Mouse (Mus musculus) CD4-positive, CD25-positive, alpha-beta regulatory T cell, adult 2 months (primary cell): Measurements from ENCODE around the gene Rnf216.
"Not testable (repeated sequence)": the region's sequence is repeated elsewhere in the genome, so short reads cannot be mapped to it uniquely, and the experiment has no call there.

Experiments
- DNase-seq: peaks from one replicate; pipeline ENCODE4 v3.0.0-alpha.2; 2012; ENCODE audit warnings: low read depth, low spot score

Gene Rnf216

DNA sequence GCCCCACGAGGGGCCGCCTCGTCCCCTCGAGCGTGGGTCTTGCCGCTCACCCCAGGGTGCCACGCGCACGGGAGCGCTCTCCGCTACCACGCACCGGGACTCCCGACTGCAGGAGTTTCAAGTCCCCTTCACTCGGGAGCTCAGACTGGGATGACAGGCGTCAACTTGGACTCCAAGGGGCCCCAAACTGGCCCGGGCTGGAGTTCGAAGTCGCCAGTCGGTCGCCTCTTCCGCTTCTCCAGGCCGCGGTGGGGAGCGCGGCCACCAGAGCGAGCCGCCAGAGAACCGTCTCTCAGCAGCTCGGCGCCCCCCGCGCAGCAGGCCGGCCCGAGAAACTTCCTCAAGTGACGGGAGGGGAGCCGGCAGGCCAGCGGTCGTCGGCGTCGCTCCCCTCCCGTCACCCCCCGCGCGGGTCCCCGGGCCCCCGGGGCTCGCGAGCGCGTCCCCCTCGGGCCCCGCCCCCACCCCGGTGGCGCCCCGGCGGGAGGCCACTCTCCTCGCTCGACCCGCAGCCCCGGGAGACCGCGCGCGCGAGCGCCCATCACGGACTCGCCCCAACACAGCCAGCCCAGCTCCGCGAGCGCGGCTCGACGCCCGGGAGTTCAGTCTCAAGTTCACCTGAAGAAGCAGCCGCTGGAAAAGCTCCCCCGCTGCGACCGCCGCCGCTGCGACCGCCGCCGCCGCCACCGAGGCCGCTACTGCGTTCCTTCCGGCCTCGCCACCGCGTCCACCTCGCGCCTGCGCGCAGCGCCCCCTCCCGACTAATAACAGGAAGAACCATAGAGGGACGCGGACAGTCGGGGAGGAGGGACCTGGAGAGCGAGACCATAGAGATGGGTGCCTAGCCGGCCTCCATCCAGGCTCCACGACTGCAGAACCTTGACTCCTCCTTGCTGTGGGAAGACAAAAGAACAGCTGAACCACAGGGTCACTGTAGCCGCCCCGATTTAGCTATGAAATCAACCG, at the start of gene Rnf216:
Rnf216 (minus strand) TSS at position 714 of the 966 bp plus-strand sequence.
- peak; percentile 95 for DNase-seq

DNA sequence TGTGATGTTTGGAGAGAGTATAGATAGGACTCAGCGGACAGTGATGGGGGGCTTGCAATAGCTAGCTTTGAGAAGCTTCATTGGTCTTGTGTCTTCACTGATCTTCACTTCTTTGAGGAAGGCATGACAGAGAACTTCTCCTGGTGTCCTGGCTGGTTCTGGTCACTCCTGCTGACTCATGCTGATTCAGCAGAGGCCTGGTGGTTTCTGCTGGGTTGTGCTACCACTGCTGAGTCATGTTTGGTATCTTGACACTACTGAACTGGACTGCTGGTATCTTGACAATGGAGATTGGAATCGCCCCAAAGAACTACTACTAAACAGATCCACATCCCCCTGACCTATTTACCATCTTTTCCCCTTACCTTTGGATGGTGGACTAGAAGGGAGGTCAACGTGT, 42.7 kb upstream of the Rnf216 start:
- DNase-seq, result no peak

DNA sequence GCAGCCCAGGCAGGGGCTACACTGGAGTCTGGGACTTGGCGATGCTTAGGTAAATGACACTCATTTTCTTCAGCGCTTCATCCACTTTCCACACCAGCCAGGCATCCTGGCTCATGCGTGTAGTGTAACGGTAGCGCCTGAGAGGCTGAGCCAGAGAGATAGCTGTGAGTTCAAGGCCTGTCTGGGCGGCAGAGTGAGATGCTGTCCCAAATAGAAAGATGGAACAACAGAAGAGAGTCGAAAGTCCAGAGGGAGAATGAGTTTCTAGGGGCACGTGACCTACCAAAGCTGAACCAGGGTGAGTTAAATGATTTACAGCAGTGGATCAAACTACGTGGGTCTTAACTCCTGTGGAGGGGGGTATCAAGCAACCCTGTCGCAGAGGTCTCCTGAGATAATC, 41.0 kb upstream of the Rnf216 start:
- no peak for DNase-seq

DNA sequence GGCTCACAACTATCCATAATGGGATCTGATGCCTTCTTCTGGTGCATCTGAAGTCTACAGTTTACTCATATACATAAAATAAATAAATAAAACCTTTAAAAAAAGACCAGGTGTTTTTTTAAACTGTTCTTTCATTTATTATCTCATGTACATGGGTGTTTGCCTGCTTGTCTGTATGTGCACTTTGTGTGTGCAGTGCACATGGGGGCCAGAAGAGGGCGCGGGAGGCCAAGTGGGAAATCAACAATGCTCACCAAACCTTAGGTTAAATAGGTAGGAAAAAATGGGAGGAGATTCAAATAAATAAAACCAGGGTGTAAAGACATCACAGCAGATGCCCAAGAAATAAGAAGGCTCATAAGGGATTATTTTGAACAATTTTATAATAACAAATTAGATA, 37.2 kb upstream of the Rnf216 start:
- DNase-seq, result no peak

DNA sequence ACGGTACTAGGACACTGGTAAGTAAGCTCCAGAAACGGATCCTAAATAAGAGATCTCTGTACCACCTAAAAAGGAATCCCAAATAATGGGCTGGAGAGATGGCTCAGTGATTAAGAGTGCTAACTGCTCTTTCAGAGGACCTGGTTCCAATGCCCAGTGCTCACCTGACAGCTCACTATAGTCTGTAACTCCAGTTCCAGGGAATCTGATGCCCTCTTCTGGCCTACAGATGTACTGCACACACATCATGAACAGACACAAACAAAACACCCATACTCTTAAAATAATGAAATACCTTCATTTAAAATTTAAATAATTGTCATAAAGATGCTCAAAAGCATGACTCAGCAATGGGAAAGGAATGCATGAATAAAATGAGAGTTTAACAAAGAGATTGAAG, 36.7 kb upstream of the Rnf216 start:
- DNase-seq, result no peak

DNA sequence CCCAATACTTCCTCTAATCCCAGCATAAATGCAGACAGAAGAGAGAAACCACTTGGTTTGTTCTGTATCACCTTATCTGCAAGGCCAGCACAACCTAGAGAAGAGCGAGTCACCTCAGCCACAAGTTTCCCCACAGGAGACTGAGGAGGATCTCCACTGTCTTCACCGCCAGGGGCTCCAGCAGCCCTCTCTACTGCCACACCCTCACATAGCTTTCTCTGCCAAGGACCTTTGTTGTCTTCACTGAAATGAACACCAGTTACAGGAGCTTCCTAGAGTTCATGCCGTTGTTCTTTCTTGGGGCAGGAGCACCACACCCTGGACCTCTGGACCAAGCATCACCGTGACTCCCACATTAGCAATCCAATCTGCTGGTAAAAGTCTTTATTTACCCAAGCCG, 35.9 kb upstream of the Rnf216 start:
- DNase-seq, result no peak

DNA sequence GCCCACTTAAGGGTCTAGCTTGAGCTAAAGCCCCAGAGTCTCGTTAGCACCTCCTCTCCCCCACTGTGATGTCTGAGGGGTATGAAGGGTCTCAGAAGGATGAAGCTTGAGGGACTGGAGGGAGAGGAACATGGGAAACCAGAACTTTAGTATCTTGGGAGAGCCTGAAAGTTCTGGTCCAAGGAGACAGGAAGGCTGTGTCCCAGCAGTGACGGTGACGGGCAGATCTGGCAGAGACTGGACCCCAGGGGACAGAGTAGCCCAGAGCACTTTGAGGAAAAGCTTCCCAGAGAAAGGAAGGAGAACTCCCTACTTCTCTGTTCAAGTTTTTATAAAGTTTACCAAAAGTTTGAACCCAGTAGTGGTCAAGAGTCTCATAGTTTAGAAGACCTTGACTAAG, 34.7 kb upstream of the Rnf216 start, which contains the start of gene Olfr718-ps1:
Olfr718-ps1 (minus strand) TSS at position 101 of the 400 bp plus-strand sequence.
- DNase-seq, result no peak

DNA sequence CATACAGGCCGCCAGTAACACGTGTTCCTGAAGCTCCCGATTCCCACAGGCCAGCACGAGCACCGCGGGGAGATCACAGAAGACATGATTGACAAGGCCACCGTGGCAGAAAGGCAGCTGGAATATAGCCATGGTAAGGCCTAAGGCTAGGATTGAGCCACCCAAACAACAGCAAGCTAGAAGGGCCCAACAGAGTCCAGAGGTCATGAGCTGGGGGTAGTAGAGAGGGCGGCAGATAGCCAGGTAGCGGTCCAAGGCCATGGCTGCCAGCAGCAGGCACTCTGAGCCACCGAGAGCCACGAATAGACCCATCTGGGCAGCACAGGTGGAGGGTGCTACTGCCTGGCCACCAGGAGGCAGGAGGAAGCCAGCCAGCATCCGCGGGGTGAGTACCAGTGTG, 24.8 kb upstream of the Rnf216 start:
- DNase-seq, result no peak

DNA sequence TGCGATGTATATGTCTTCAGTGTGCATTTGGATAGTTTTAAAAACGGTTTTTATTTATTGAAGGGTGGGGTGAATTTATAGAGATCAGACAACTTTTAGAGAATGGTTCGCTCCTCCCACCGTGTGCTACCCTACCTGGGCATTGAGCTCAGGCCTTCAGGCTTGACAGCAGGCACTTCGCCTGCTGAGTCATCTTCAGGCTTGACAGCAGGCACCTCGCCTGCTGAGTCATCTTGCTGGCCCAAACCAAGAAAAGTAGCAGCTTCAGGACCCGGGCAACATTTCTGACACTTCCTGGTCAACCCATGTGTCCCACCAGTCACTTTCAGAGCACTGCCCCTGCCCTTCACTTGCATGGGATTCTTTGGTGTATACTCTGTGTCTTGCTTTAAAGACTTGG, 22.2 kb upstream of the Rnf216 start:
- no peak for DNase-seq

DNA sequence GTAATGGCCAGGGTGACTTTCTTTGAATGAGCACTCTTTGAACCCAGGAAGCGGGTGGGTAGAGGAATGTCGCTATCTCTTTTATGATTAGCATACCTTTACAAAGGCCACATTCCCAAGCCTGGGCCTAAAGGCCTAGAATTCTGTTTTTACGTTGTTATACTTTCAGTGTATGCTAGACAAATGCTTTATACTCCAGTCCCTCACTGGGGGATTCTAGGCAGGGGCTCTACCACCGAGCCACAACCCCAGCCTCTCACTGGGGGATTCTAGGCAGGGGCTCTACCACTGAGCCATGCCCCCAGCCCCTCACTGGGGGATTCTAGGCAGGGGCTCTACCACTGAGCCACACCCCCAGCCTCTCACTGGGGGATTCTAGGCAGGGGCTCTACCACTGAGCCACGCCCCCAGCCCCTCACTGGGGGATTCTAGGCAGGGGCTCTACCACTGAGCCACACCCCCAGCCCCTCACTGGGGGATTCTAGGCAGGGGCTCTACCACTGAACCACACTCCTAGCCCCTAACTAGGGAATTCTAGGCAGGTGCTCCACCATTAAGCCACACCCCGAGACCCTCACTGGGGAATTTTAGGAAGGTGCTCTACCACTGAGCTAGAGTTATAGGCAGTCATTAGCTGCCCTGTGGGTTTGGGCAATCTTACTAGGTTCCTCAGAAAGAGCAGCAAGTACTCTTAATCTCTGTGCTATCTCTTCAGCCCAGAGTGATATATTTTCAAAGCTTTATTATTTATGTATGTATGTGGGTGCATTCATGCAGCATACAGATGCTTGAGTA, 21.6 kb upstream of the Rnf216 start:
- DNase-seq, result not testable (repeated sequence)

DNA sequence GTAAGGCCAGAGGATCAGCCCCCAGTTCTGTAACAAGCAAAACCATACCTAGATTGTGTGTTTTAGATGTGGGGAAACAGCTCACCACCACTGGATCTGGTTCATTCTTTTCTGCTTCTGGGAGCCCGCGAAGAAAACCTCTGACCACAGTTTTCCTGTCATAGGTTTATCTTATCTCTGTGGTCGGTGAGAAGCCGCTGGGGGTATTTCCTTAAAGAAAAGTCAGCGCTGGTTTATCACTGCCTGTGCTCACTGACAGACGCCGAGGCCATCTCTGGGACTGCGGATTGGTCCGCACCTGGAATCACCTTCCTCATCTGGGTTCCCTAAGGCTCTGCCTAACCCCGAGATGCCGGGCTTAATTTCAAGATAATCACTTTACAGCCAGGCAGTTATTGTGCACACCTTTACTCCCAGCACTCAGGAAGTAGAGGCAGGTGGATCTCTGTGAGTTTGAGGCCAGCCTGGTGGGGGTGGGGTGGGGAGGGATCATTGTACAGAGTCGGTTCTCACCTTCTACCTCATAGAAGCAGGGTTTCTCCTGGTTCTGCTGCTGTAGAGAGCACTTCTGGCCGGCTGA, 20.2 kb upstream of the Rnf216 start:
- peak; percentile 72 for DNase-seq

DNA sequence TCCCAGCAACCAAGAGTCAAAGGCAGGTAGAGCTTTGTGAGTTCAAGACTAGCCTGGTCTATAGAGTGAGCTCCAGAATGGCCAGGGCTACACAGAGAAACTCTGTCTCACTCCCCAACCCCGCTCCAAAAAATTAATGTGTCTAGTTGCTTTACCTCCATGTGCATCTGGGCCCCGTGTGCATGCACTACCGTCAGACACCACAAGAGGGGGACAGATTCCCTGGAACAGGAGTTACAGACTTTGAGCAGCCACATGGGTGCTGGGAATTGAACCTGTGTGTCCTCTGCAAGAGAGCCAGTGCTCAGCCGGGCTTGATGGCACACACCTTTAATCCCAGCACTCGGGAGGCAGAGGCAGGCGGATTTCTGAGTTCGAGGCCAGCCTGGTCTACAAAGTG, 17.5 kb upstream of the Rnf216 start:
- DNase-seq, result peak; percentile 63

DNA sequence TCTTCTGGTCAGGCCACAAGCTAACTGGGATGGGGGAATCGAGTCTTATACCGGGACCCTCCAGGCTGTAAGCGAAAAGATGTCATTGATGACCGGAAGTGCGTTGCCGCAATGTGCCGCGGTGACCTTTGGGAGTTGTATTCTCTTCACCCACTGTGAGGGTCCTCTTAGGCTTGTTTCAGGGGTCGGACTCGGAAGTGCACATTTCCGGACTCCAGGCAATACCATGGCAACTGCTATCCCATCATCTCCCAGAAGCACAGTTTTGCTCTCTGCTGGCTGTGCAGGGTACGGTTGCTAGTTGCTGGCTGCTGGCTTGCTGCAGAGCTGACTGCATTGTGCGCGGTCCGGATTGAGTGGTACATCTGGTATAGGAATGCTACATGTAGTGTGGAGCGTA, 16.3 kb upstream of the Rnf216 start:
- no peak for DNase-seq

DNA sequence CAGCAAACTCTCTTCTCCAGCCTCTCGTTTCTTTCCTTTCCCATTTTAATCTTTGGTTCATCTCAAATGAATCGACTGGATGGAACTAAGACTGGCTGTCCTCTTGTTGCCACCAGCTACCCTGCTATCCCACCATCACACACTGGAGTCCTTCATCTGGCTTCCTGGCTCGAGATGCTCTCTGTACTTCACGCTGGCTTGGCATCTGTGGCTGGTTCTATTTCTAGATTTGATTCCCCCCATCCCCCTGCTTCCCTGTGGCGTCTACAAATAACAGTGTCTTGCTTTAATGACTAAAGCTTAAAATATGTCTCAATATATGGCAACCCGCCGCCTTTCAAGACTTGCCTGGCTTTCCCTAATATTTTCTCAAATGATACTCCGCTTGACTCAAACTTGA, 15.0 kb upstream of the Rnf216 start:
- DNase-seq, result no peak

DNA sequence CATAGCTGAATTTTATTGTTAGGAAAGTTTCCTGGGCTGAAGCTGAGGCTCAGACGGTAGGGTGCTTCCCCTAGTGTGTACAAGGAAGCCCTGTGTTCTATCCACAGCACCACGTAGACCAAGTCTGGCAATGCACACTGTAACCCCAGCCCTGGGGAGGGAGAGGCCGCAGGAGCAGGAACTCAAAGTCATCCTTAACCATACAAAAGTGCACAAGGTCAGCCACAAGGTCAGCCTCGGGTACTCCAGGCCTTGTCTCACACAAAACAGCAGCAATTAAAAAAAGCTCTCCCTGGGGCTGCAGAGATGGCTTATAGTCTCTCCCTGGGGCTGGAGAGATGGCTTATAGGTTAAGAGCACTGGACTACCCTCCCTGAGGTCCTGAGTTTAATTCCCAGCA, 14.1 kb upstream of the Rnf216 start:
- no peak for DNase-seq

DNA sequence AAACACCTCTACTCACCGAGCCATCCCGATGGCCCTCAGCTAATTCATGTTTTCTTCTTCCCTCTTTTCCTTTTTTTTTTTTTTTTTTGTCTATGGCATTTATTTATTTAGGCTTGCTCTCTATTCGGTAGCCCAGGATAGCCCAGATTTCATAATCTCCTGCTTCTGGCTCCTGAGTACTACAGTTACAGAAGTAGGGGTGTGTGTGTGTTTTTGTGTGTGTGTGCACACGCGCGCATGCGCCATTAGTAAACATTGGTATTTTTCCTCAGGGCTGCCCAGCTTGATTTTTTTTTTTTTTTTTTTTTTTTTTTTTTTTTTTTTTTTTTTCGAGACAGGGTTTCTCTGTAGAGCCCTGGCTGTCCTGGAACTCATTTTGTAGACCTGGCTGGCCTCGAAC, 13.3 kb upstream of the Rnf216 start:
- DNase-seq, result no peak

DNA sequence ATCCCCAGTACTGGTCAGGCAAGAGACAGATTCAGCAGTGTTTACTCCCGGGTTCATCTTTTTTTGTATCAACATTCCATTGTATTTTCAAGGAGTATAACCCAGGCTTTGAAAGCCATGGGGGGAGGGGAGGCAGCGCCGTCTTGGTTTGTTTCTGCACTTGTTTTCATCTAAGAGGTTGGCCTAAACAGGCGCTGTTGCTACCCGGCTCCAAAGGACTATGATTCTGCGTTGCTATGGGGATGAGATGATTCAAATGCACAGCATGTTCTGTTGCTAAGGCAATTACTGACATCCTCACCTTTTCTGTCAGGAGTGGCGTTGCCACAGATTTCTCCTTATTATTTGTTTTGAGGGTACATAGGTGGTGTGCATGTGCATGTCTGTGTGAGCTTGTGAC, 12.8 kb upstream of the Rnf216 start:
- DNase-seq, result no peak

DNA sequence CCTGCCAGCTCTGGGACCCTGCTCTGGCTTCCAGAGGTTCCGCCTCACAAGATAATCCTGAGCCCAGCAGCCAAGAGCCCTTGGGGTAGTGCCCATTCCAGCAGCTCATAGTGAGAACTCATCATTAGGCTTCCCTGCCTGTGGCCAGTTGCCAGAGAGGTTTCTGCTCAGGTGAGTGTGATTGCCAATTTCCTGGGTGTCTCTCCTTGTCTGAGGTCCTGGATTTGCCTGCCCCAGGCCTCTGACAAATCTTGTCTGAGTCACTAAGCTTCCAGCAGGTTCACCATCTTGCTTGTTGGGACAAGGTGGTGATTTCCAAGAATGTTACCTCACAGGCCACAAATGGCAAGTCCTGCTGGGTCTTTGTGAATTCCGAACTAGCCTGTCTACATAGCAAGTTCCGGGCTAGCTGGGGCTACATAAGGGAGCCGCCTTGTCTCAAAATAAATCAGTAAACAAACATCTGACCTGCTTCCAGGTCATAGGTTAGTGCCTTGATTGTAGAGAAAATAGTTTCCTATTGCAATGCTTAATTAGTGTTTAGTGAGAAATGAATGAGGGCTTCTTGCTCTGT, 12.1 kb upstream of the Rnf216 start:
- no peak for DNase-seq

DNA sequence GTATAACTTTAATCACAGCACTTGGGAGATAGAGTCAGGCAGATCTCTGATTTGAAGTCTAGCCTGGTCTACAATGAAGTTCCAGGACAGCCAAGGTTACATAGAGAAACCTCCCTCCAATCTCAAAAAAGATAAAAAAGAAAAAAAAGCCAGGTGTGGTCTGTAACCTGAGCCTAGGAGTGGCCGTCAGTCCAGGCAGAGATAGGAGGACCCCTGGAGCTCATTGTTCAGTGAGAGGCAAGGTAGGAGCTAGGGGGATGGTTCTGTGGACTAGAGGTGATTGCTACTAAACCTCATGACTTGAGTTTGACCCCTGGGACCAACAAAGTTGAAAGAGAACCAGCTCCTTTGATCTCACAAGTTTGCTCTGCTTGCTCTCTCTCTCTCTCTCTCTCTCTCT, 9.9 kb upstream of the Rnf216 start:
- DNase-seq, result no peak

DNA sequence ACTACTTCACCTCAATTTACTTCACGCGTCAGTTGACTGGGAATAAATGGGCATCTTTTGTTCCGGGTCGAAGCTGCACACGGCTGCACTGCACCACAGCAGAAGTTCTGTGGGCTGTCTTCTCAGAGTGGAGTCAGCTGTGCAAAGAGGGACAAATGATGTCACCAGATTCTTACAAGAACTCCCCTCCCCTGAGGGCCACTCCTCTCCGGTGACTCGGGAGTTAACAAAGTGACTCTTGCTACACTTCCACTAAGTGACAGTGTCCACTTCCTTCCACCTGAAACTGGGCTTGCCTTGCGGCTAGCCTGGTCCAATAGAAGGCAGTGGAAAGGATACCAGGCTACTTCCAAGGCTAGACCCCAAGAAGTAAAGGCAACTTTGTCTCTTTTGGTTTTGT, 9.3 kb upstream of the Rnf216 start:
- no peak for DNase-seq

DNA sequence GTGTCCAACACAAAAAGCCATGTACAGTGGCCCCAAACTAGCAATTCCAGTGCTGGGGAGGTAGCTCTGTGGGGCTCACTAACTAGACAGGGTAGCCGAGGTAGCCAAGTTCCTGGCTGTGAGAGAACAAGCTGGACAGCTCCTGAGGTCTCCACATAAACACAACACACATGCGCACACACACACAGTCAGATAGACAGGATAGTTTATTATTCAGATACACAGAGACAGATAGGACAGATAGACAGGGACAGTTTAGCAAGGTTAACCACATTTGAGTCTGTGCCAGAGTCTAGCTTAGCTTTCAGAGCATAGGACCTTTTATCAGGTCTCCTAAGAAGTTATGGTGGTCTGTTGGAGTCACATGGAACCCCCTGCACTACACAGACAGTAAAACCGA, 6.0 kb downstream of the Rnf216 start:
- DNase-seq, result no peak

DNA sequence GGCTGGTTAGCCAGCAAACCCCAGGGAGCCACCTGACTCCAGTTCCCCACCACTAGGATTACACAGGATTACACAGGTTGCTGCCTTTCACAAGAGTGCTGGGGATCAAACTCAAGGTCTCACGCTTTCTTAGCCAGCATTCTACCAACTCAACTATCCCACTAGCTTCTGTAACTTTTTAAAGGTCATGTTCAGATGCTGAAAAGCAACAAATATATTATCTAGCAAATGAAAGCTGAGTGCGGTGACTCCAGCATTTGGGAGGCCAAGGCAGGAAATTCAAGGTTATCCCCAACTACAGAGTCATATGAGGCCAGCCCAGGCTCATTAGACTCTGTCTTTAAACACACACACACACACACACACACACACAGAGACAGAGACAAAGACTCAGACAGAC, 9.6 kb downstream of the Rnf216 start:
- DNase-seq, result no peak
